Comparison of ENCODE assay signal across 6 mouse cellular contexts in genomic region chr1:156400159-156400558, GRCm38 (mm10). TPM values are rescaled to one million over a fixed set of nuclear protein-coding genes. Genes with fewer than 3 reads are reported as not detected.
"Had no signal": no experiment of that assay in that cellular context is flagged by ENCODE, and none has a peak within 500 bp of the region (broad histone marks: within the 10 kb centered on the region; RNA-seq: fewer than 3 reads in every experiment).

No protein-coding gene starts in this region.

RNA-seq across cellular contexts. Expression of gene Axdnd1, which starts 20.8 kb away (rescaled TPM):
- polyA plus RNA-seq: liver, adult 2 months; liver, embryonic 12.5 days; liver, embryonic 13.5 days; liver, embryonic 15.5 days; liver, postnatal 0 days; midbrain, embryonic 12.5 days had no signal
